Mouse (Mus musculus): ENCODE data around the gene 4933427D14Rik.

DNA sequence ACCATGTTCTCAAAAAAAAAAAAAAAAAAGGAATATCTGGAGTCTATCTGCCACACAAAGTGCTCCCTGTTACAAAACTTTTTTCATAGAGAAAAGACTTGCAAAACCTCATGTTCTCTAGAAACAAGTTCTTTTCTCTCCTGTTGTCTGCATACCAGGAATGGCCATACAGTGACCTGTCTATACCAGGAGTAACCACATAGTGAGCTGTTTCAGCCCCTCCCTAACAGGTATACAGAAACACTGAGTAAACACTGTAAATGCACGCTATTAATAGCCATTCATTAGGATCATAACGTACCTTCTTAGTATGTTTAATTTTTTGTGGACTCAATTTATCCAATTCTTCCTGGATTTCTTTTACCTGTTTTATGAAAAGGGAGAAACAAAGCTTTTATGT is 13.0 kb downstream of the 4933427D14Rik start:
- TF ChIP-seq ZC3H11A (IDR thresholded peaks at IDR 0.05; ENCODE audit: borderline replicate concordance, low read depth, low read length) = no peak
- TF ChIP-seq HCFC1 (IDR thresholded peaks at IDR 0.05; ENCODE audit: borderline replicate concordance, insufficient read depth, low read length) = no peak
- TF ChIP-seq ZNF384 (IDR thresholded peaks at IDR 0.05; ENCODE audit: low read depth, low read length) = no peak
- TF ChIP-seq CHD2 (IDR thresholded peaks at IDR 0.05; ENCODE audit: low read depth, low read length) = no peak
- no peak for TF ChIP-seq MAFK (IDR thresholded peaks at IDR 0.05; ENCODE audit: insufficient read depth, low read depth, low read length)

Data from ES-E14 (cell line).